Mouse (Mus musculus): ENCODE results near the gene Shisa5. TPM values are rescaled to one million over a fixed set of nuclear protein-coding genes. Genes with fewer than 3 reads are reported as not detected.

Gene Shisa5
- polyA plus RNA-seq, 1 experiment from 2014 or later, result 42.0 TPM

GRCm38 (mm10) chr9:109007025-109007780, 31.2 kb upstream of the Shisa5 start:
- DNase-seq (ENCODE audit: low spot score), result no peak
- Histone ChIP-seq H3K27ac (replicated peaks) (0 out of 2 replicates have a peak overlapping the region, but pooled peaks have one; percentile 10), H3K4me1 (peaks cover 22% of the 10 kb centered on the region), H3K9me3 (no peaks in the 10 kb centered on the region), H3K36me3 (replicated peaks) (no peaks in the 10 kb centered on the region), H3K4me3 (no peak overlapping the region), H3K27me3 (replicated peaks; ENCODE audit: low read depth, poor library complexity, severe bottlenecking) (no peaks in the 10 kb centered on the region)
- 81% methylated on average over 21 of the region's 21 CpGs for WGBS

GRCm38 (mm10) chr9:109008081-109008480, 30.3 kb upstream of the Shisa5 start:
- whole genome bisulfite sequencing, result 78% methylated on average over 9 of the region's 9 CpGs
- DNase-seq (ENCODE audit: low spot score), result no peak
- Histone ChIP-seq H3K4me1 (peaks cover 22% of the 10 kb centered on the region), H3K4me3 (no peak overlapping the region), H3K36me3 (replicated peaks) (no peaks in the 10 kb centered on the region), H3K27me3 (replicated peaks; ENCODE audit: low read depth, poor library complexity, severe bottlenecking) (no peaks in the 10 kb centered on the region), H3K9me3 (no peaks in the 10 kb centered on the region), H3K27ac (replicated peaks) (no peak overlapping the region; the same call in 1 of the 2 replicates)

- H3K36me3 ChIP-seq (replicated peaks), result no peaks in the 10 kb centered on the region
- H3K27me3 ChIP-seq (replicated peaks; ENCODE audit: low read depth, poor library complexity, severe bottlenecking), result no peaks in the 10 kb centered on the region
- peaks cover 22% of the 10 kb centered on the region for H3K4me1 ChIP-seq
- no peaks in the 10 kb centered on the region for H3K9me3 ChIP-seq
- H3K4me3 ChIP-seq, result no peak overlapping the region
- no peak overlapping the region for H3K27ac ChIP-seq (replicated peaks)
- WGBS, result 71% methylated on average over 10 of the region's 10 CpGs
- no peak for DNase-seq (ENCODE audit: low spot score)
These were observed 29.2 kb upstream of the Shisa5 start for GRCm38 (mm10) chr9:109008994-109009635.

- no peak overlapping the region for H3K4me3 ChIP-seq
- no peaks in the 10 kb centered on the region for H3K9me3 ChIP-seq
- 52% methylated on average over 17 of the region's 17 CpGs for WGBS
- H3K27ac ChIP-seq (replicated peaks), result no peak overlapping the region
- DNase-seq (ENCODE audit: low spot score), result peak; percentile 21
- peaks cover 22% of the 10 kb centered on the region for H3K4me1 ChIP-seq
- no peaks in the 10 kb centered on the region for H3K27me3 ChIP-seq (replicated peaks; ENCODE audit: low read depth, poor library complexity, severe bottlenecking)
- H3K36me3 ChIP-seq (replicated peaks), result no peaks in the 10 kb centered on the region
These were observed 28.6 kb upstream of the Shisa5 start for GRCm38 (mm10) chr9:109009636-109010315.

- no peaks in the 10 kb centered on the region for H3K27me3 ChIP-seq (replicated peaks; ENCODE audit: low read depth, poor library complexity, severe bottlenecking)
- H3K4me1 ChIP-seq, result peaks cover 22% of the 10 kb centered on the region
- H3K9me3 ChIP-seq, result no peaks in the 10 kb centered on the region
- no peak for DNase-seq (ENCODE audit: low spot score)
- no peak overlapping the region for H3K27ac ChIP-seq (replicated peaks)
- no peak overlapping the region for H3K4me3 ChIP-seq
- no peaks in the 10 kb centered on the region for H3K36me3 ChIP-seq (replicated peaks)
- WGBS, result 85% methylated on average over 14 of the region's 14 CpGs
These were observed 28.1 kb upstream of the Shisa5 start for GRCm38 (mm10) chr9:109010316-109010690.

- H3K4me1 ChIP-seq, result no peaks in the 10 kb centered on the region; the same call in 1 of the 2 replicates
- no peak for DNase-seq (ENCODE audit: low spot score)
- H3K36me3 ChIP-seq (replicated peaks), result no peaks in the 10 kb centered on the region
- H3K9me3 ChIP-seq, result no peaks in the 10 kb centered on the region
- WGBS, result 79% methylated on average over 8 of the region's 8 CpGs
- H3K27ac ChIP-seq (replicated peaks), result no peak overlapping the region
- no peaks in the 10 kb centered on the region for H3K27me3 ChIP-seq (replicated peaks; ENCODE audit: low read depth, poor library complexity, severe bottlenecking)
- no peak overlapping the region for H3K4me3 ChIP-seq
These were observed 23.0 kb upstream of the Shisa5 start for GRCm38 (mm10) chr9:109015397-109015796.

GRCm38 (mm10) chr9:109016973-109017604, 21.3 kb upstream of the Shisa5 start:
- WGBS, result 71% methylated on average over 11 of the region's 11 CpGs
- no peak overlapping the region for H3K4me3 ChIP-seq
- no peaks in the 10 kb centered on the region for H3K27me3 ChIP-seq (replicated peaks; ENCODE audit: low read depth, poor library complexity, severe bottlenecking)
- no peaks in the 10 kb centered on the region for H3K9me3 ChIP-seq
- no peaks in the 10 kb centered on the region; the same call in 1 of the 2 replicates for H3K4me1 ChIP-seq
- H3K36me3 ChIP-seq (replicated peaks), result no peaks in the 10 kb centered on the region
- no peak for DNase-seq (ENCODE audit: low spot score)
- no peak overlapping the region for H3K27ac ChIP-seq (replicated peaks)

- H3K36me3 ChIP-seq (replicated peaks), result 0 out of 2 replicates have a peak, but pooled peaks cover 3% of the 10 kb centered on the region
- 89% methylated on average over 4 of the region's 4 CpGs for WGBS
These were observed 16.9 kb upstream of the Shisa5 start for GRCm38 (mm10) chr9:109021428-109021827.

GRCm38 (mm10) chr9:109022866-109023685, 15.3 kb upstream of the Shisa5 start:
- H3K27ac ChIP-seq (replicated peaks), result no peak overlapping the region

More at GRCm38 (mm10) chr9:109021428-109021827, 16.9 kb upstream of the Shisa5 start:
- no peaks in the 10 kb centered on the region for H3K4me1 ChIP-seq
- H3K27ac ChIP-seq (replicated peaks), result no peak overlapping the region
- no peak overlapping the region for H3K4me3 ChIP-seq
- H3K27me3 ChIP-seq (replicated peaks; ENCODE audit: low read depth, poor library complexity, severe bottlenecking), result no peaks in the 10 kb centered on the region
- H3K9me3 ChIP-seq, result no peaks in the 10 kb centered on the region
- DNase-seq (ENCODE audit: low spot score), result no peak

GRCm38 (mm10) chr9:109027521-109027920, 10.8 kb upstream of the Shisa5 start:
- 85% methylated on average over 8 of the region's 8 CpGs for WGBS
- H3K9me3 ChIP-seq, result no peaks in the 10 kb centered on the region

More at GRCm38 (mm10) chr9:109022866-109023685, 15.3 kb upstream of the Shisa5 start:
- WGBS, result 90% methylated on average over 17 of the region's 17 CpGs
- DNase-seq (ENCODE audit: low spot score), result no peak
- H3K36me3 ChIP-seq (replicated peaks), result 0 out of 2 replicates have a peak, but pooled peaks cover 3% of the 10 kb centered on the region
- H3K4me3 ChIP-seq, result no peak overlapping the region
- no peaks in the 10 kb centered on the region for H3K4me1 ChIP-seq
- H3K9me3 ChIP-seq, result no peaks in the 10 kb centered on the region
- no peaks in the 10 kb centered on the region for H3K27me3 ChIP-seq (replicated peaks; ENCODE audit: low read depth, poor library complexity, severe bottlenecking)

GRCm38 (mm10) chr9:109028421-109028820, 9.9 kb upstream of the Shisa5 start:
- Histone ChIP-seq H3K4me3 (no peak overlapping the region), H3K9me3 (no peaks in the 10 kb centered on the region), H3K36me3 (replicated peaks) (peaks cover 3% of the 10 kb centered on the region; the same call in 1 of the 2 replicates), H3K27me3 (replicated peaks; ENCODE audit: low read depth, poor library complexity, severe bottlenecking) (no peaks in the 10 kb centered on the region), H3K27ac (replicated peaks) (no peak overlapping the region), H3K4me1 (no peaks in the 10 kb centered on the region)
- 75% methylated on average over 3 of the region's 3 CpGs for WGBS
- DNase-seq (ENCODE audit: low spot score), result no peak

More at GRCm38 (mm10) chr9:109027521-109027920, 10.8 kb upstream of the Shisa5 start:
- H3K27me3 ChIP-seq (replicated peaks; ENCODE audit: low read depth, poor library complexity, severe bottlenecking), result no peaks in the 10 kb centered on the region
- no peak for DNase-seq (ENCODE audit: low spot score)
- H3K27ac ChIP-seq (replicated peaks), result no peak overlapping the region
- H3K36me3 ChIP-seq (replicated peaks), result peaks cover 3% of the 10 kb centered on the region; the same call in 1 of the 2 replicates
- H3K4me3 ChIP-seq, result no peak overlapping the region
- H3K4me1 ChIP-seq, result no peaks in the 10 kb centered on the region
